Mouse (Mus musculus): ENCODE data around the gene Iqgap3. TPM values are rescaled to one million over a fixed set of nuclear protein-coding genes. Genes with fewer than 3 reads are reported as not detected.

Gene Iqgap3
- polyA plus RNA-seq (2014; fragmentation: Illumina TruSeq; extraction: RNeasy Lipid Tissue Mini Kit (QIAGEN cat#74804); ENCODE audit: low read depth, low replicate concordance): 0.54 TPM

DNA sequence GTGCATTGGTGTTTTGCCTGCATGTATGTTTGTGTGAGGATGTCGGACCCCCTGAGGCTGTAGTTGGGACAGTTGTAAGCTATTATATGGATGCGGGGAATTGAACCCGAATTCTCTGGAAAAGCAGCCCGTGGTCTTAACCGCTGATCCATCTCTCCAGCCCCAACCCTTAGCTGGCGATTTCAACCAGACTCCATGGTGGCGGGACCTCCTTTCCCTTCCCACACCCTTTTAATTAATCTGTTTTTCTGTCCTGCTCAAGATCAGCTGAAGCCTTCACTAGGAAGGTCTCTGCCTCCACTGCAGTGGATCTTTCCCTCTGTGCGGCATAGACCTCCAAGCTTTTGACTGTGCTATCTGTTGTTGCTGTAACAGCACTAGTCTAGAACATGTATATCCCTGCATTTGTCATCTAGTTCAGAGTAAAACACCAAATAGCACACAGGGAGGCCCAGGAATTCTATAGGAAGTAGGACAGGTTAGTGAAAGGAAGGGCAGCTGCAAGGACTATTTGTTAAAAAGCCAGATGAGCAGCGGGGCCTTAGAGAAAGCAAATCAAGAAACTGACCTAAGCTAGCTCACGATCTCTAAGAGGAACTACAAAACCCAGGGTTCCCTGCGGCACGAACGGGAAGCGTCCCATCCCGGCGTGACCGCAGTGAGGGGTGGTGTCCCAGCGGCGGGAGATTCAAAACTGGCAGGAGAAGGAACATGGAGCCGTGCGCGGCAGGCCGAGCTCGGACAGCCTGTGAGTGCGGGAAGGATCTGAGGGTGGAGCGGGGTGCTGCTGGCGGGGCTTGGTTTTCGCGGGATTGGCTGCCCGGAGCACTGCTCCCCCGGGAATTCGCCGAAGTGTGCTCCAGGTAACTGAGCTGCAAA, at the start of gene Iqgap3:
TSS of gene Iqgap3 (plus strand) at position 627 of the 879 bp plus-strand sequence.

GRCm38 (mm10) chr3:88042661-88043421, 38.9 kb upstream of the Iqgap3 start, which contains the start of gene Gpatch4:
Gene Gpatch4 (plus strand): TSS chr3:88043108.

GRCm38 (mm10) chr3:88057902-88058696, 23.7 kb upstream of the Iqgap3 start, which contains the start of gene Naxe:
Gene Naxe (minus strand): TSS chr3:88058495.

DNA sequence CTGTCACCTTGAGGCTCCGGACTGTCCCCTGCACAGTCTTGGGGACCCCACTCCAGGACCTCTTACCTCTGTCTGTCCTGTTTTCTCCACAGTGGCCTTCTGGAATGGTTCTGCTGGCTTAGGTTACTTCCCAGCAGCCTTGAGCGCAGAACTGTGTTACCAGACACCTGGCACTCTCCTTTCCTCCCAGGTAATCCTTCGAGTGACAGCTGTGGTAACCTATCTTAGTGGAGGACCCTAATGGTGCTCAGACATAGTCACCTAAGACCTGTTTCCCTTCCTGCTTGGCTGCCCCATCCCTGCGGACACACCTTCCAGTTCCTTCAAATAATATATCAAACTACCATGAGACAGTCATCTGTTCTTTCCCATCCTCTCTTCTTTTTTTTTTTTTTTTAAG, 3.6 kb upstream of the Iqgap3 start, which contains the start of gene Ttc24:
TSS of gene Ttc24 (minus strand) at position 101 of the 400 bp plus-strand sequence.

DNA sequence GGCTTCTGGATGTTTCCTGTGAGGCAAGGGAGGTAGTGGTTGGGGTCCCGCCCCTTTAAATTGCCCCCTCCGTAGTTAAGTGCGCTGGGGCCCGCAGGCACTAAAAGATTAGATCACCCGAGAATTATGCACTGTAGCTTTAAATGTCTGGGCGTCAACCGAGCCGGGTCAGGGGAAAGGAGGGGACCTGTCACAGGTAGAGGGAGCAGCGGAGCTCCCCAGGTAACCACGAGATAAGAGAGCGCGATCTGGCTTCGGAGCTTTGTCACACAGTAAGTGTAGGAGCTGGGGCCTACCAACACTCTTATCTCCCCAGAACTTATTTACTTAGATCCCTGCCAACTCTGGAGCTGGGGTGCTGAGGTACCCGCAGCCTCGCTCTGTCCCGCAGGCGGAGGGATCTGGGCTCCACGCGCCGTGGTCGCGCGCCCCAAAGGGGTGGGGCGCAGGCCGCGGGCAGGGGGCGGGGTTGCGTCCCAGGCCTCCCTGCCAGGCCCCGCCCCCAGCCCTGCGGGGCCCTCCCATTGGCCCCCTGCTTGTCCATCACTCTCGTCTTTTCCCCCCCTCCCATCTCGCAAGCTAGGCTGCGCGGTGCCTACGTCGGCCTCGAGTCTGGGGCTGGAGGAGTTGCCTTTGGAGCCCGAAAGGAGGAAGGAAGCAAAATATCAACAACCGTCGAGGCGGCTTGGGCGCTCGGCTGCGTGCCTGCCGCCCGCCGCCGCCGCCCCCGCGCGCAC, 60.2 kb downstream of the Iqgap3 start, which contains the start of gene Mef2d:
TSS of gene Mef2d (plus strand) at position 586 of the 737 bp plus-strand sequence.

Other genes starting within 250 kb of the Iqgap3 start
- 0.22 TPM for gene Sh2d2a, start 235.2 kb upstream of the Iqgap3 start, polyA plus RNA-seq (2014; fragmentation: Illumina TruSeq; extraction: RNeasy Lipid Tissue Mini Kit (QIAGEN cat#74804); ENCODE audit: low read depth, low replicate concordance)
- 3.7 TPM for gene Prcc, start 196.4 kb upstream of the Iqgap3 start, polyA plus RNA-seq (2014; fragmentation: Illumina TruSeq; extraction: RNeasy Lipid Tissue Mini Kit (QIAGEN cat#74804); ENCODE audit: low read depth, low replicate concordance)
- gene Hdgf, start 175.7 kb upstream of the Iqgap3 start, polyA plus RNA-seq (2014; fragmentation: Illumina TruSeq; extraction: RNeasy Lipid Tissue Mini Kit (QIAGEN cat#74804); ENCODE audit: low read depth, low replicate concordance): 113 TPM
- gene Mrpl24, start 162.5 kb upstream of the Iqgap3 start, polyA plus RNA-seq (2014; fragmentation: Illumina TruSeq; extraction: RNeasy Lipid Tissue Mini Kit (QIAGEN cat#74804); ENCODE audit: low read depth, low replicate concordance): 171 TPM
- 31.3 TPM for gene Isg20l2, start 151.7 kb upstream of the Iqgap3 start, polyA plus RNA-seq (2014; fragmentation: Illumina TruSeq; extraction: RNeasy Lipid Tissue Mini Kit (QIAGEN cat#74804); ENCODE audit: low read depth, low replicate concordance)
- 12.1 TPM for gene Rrnad1, start 151.3 kb upstream of the Iqgap3 start, polyA plus RNA-seq (2014; fragmentation: Illumina TruSeq; extraction: RNeasy Lipid Tissue Mini Kit (QIAGEN cat#74804); ENCODE audit: low read depth, low replicate concordance)
- not detected for gene Crabp2, start 133.3 kb upstream of the Iqgap3 start, polyA plus RNA-seq (2014; fragmentation: Illumina TruSeq; extraction: RNeasy Lipid Tissue Mini Kit (QIAGEN cat#74804); ENCODE audit: low read depth, low replicate concordance)
- gene Nes, start 110.9 kb upstream of the Iqgap3 start, polyA plus RNA-seq (2014; fragmentation: Illumina TruSeq; extraction: RNeasy Lipid Tissue Mini Kit (QIAGEN cat#74804); ENCODE audit: low read depth, low replicate concordance): 2.8 TPM
- not detected for gene Bcan, start 81.7 kb upstream of the Iqgap3 start, polyA plus RNA-seq (2014; fragmentation: Illumina TruSeq; extraction: RNeasy Lipid Tissue Mini Kit (QIAGEN cat#74804); ENCODE audit: low read depth, low replicate concordance)
- not detected for gene Hapln2, start 54.4 kb upstream of the Iqgap3 start, polyA plus RNA-seq (2014; fragmentation: Illumina TruSeq; extraction: RNeasy Lipid Tissue Mini Kit (QIAGEN cat#74804); ENCODE audit: low read depth, low replicate concordance)
- 5.5 TPM for gene Gpatch4, start 38.9 kb upstream of the Iqgap3 start, polyA plus RNA-seq (2014; fragmentation: Illumina TruSeq; extraction: RNeasy Lipid Tissue Mini Kit (QIAGEN cat#74804); ENCODE audit: low read depth, low replicate concordance)
- 15.5 TPM for gene Naxe, start 23.5 kb upstream of the Iqgap3 start, polyA plus RNA-seq (2014; fragmentation: Illumina TruSeq; extraction: RNeasy Lipid Tissue Mini Kit (QIAGEN cat#74804); ENCODE audit: low read depth, low replicate concordance)
- not detected for gene Ttc24, start 3.7 kb upstream of the Iqgap3 start, polyA plus RNA-seq (2014; fragmentation: Illumina TruSeq; extraction: RNeasy Lipid Tissue Mini Kit (QIAGEN cat#74804); ENCODE audit: low read depth, low replicate concordance)
- gene Mef2d, start 60.4 kb downstream of the Iqgap3 start, polyA plus RNA-seq (2014; fragmentation: Illumina TruSeq; extraction: RNeasy Lipid Tissue Mini Kit (QIAGEN cat#74804); ENCODE audit: low read depth, low replicate concordance): 18.0 TPM
- gene Rhbg, start 172.7 kb downstream of the Iqgap3 start, polyA plus RNA-seq (2014; fragmentation: Illumina TruSeq; extraction: RNeasy Lipid Tissue Mini Kit (QIAGEN cat#74804); ENCODE audit: low read depth, low replicate concordance): not detected
- not detected for gene Gm38392, start 205.2 kb downstream of the Iqgap3 start, polyA plus RNA-seq (2014; fragmentation: Illumina TruSeq; extraction: RNeasy Lipid Tissue Mini Kit (QIAGEN cat#74804); ENCODE audit: low read depth, low replicate concordance)
- 3.9 TPM for gene Tsacc, start 215.0 kb downstream of the Iqgap3 start, polyA plus RNA-seq (2014; fragmentation: Illumina TruSeq; extraction: RNeasy Lipid Tissue Mini Kit (QIAGEN cat#74804); ENCODE audit: low read depth, low replicate concordance)
- gene Cct3, start 215.1 kb downstream of the Iqgap3 start, polyA plus RNA-seq (2014; fragmentation: Illumina TruSeq; extraction: RNeasy Lipid Tissue Mini Kit (QIAGEN cat#74804); ENCODE audit: low read depth, low replicate concordance): 72.4 TPM
- 3.2 TPM for gene Glmp, start 243.1 kb downstream of the Iqgap3 start, polyA plus RNA-seq (2014; fragmentation: Illumina TruSeq; extraction: RNeasy Lipid Tissue Mini Kit (QIAGEN cat#74804); ENCODE audit: low read depth, low replicate concordance)

Data from sigmoid colon, adult 10 weeks (tissue).